Comparison of ENCODE assay signal across 25 mouse cellular contexts in genomic region chr12:25177827-25178226, GRCm38 (mm10).
A peak's percentile ranks its signal among the peaks of the same experiment; 100 is the strongest.
DNase-seq lines count a peak whose midpoint lies in the region; ATAC-seq lines count a peak whose summit lies in the region.
"Had no signal": no experiment of that assay in that cellular context is flagged by ENCODE, and none has a peak within 500 bp of the region (broad histone marks: within the 10 kb centered on the region; RNA-seq: fewer than 3 reads in every experiment).

No protein-coding gene starts in this region.

- no peak overlapping the region for H3K27ac ChIP-seq in forebrain, embryonic 10.5 days
- H3K27ac ChIP-seq: embryonic facial prominence, embryonic 13.5 days; gastrocnemius, adult 2 months; hindbrain, embryonic 15.5 days; left cerebral cortex, adult 2 months; limb, embryonic 12.5 days; liver, embryonic 14.5 days; neural tube, embryonic 12.5 days; stomach, embryonic 15.5 days had no signal

- H3K9me3 ChIP-seq in forebrain, embryonic 10.5 days = no peaks in the 10 kb centered on the region
- H3K9me3 ChIP-seq: embryonic facial prominence, embryonic 13.5 days; hindbrain, embryonic 15.5 days; neural tube, embryonic 12.5 days; stomach, embryonic 15.5 days had no signal

- H3K27me3 ChIP-seq in forebrain, embryonic 10.5 days (ENCODE audit: poor library complexity, severe bottlenecking) = no peaks in the 10 kb centered on the region
- H3K27me3 ChIP-seq: embryonic facial prominence, embryonic 13.5 days; hindbrain, embryonic 15.5 days; limb, embryonic 12.5 days; neural tube, embryonic 12.5 days; stomach, embryonic 15.5 days had no signal

- no peak overlapping the region for H3K4me3 ChIP-seq in forebrain, embryonic 10.5 days
- H3K4me3 ChIP-seq: embryonic facial prominence, embryonic 13.5 days; gastrocnemius, adult 2 months; hindbrain, embryonic 15.5 days; left cerebral cortex, adult 2 months; limb, embryonic 12.5 days; myocyte; neural tube, embryonic 12.5 days; stomach, embryonic 15.5 days had no signal

- peaks cover 9% of the 10 kb centered on the region; the same call in 1 of the 2 replicates for H3K4me1 ChIP-seq in forebrain, embryonic 10.5 days
- H3K4me1 ChIP-seq: embryonic facial prominence, embryonic 13.5 days; hindbrain, embryonic 15.5 days; limb, embryonic 12.5 days; neural tube, embryonic 12.5 days; stomach, embryonic 15.5 days had no signal

- 76% methylated on average over 3 of the region's 3 CpGs for WGBS in forebrain, embryonic 10.5 days

- peak; percentile 86 for ATAC-seq in common myeloid progenitor, adult 5-6 weeks (replicated peaks; ENCODE audit: low read depth, poor library complexity, severe bottlenecking)
- peak; percentile 96 for ATAC-seq in megakaryocyte, adult 5-6 weeks (ENCODE audit: poor library complexity, severe bottlenecking)
- ATAC-seq in activated CD4-positive, CD25-positive, alpha-beta regulatory T cell, adult 4 months = no peak
- ATAC-seq: forebrain, embryonic 16.5 days; inflammation-experienced regulatory T-cells, adult 6 months; midbrain, embryonic 16.5 days had no signal

- peak; percentile 24 for DNase-seq in layer of hippocampus, adult 9-11 months
- DNase-seq in layer of hippocampus, adult 11-12 months (ENCODE audit: low spot score) = no peak
- peak; percentile 59 for DNase-seq in 416B (ENCODE audit: low read depth)
- no peak for DNase-seq in right cerebral cortex, postnatal 25 days
- DNase-seq in forebrain, embryonic 10.5 days (ENCODE audit: extremely low spot score, low spot score) = no peak
- DNase-seq: adrenal gland, postnatal 36 days; cerebellum, adult 8-10 months; gastrocnemius, adult 2 months; kidney, adult 11 months; kidney, postnatal 14 days; lung, postnatal 10 days had no signal

- no peaks in the 10 kb centered on the region for H3K36me3 ChIP-seq in forebrain, embryonic 10.5 days (replicated peaks)
- H3K36me3 ChIP-seq: embryonic facial prominence, embryonic 13.5 days; hindbrain, embryonic 15.5 days; limb, embryonic 12.5 days; neural tube, embryonic 12.5 days; stomach, embryonic 15.5 days had no signal

Comparison
In these comparisons a context has a peak if more than half of its experiments do, and no peak if none do; other contexts are left out.
1. DNase-seq: peak in layer of hippocampus, adult 9-11 months (single experiment) and 416B (single experiment); none in layer of hippocampus, adult 11-12 months (single experiment), right cerebral cortex, postnatal 25 days (single experiment) and forebrain, embryonic 10.5 days (single experiment).